Mouse (Mus musculus) gastrocnemius, postnatal 36 days (tissue): ENCODE measurements around the gene 4930435E12Rik. TPM values are rescaled to one million over a fixed set of nuclear protein-coding genes. Genes with fewer than 3 reads are reported as not detected.
"Not testable (repeated sequence)": the region's sequence is repeated elsewhere in the genome, so short reads cannot be mapped to it uniquely, and the experiment has no call there.

Source experiments
- DNase-seq, 2 experiments: peaks; one replicate each; pipeline ENCODE4 v3.0.0; 2022
- intact Hi-C: fragments of 180-260 bp; cut with DNase I; formaldehyde crosslinking; loops from one replicate; pipeline ENCODE4 v1.15.1; 2025
- long read RNA-seq, 2 experiments: library from polyadenylated mRNA; stranded (forward); transcript quantifications; one replicate each; pipeline ENCODE4 v2.0.0; 2021
- total RNA-seq, 2 experiments: library from RNA; stranded (reverse); gene quantifications; 2 replicates each; pipeline ENCODE4 v1.2.3; 2021

The 4930435E12Rik gene
- total RNA-seq = not detected
- long read RNA-seq, experiment 1 = 0 reads
- long read RNA-seq, experiment 2 = 0 reads

DNA sequence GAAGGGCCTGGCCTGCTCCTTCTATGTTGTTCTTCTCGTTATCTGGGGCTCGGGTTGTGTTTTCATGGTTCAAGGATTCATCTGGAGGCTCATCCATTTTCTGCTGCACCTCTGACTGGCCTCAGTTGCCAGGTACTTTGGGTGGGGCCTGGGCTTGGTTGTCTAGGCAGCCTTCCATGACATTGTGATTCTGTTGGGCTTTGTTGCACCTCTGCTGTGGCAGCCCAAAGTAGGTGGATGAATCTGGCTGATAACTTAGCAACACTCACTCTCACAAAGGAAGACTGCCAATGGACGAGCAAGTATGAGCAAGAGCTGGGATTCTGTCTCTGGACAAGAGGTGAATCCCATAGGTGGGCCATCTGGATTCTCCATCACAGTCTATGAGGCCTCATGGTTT, at the start of gene 4930435E12Rik:
Gene 4930435E12Rik (minus strand): TSS at position 101 of the 400 bp plus-strand sequence.
- no peak for DNase-seq
- intact Hi-C loops = no loop called here

DNA sequence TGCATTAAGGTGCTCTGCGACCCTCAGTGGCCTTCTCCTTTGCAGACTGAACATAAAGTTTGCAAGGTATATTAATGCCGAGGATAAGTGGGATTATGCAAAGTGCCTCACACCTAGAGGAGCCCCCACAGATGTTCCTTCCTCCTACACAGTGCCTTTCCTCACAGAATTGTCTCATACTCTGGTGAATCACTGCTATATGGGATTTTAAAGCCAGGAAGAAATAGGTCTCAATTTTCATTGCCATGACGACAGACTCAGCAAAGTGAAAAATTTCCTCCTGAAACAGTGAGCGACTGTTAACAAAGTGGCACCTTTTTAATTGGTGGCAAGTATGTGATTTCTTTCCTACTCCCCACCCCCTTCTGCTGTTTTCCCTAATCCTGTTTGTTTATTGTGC, 45.9 kb upstream of the 4930435E12Rik start:
- intact Hi-C loops = no loop called here
- DNase-seq = no peak

- DNase-seq = no peak
- intact Hi-C loops = no loop called here
These were observed 44.7 kb upstream of the 4930435E12Rik start for GRCm38 (mm10) chr16:38873231-38873630.

DNA sequence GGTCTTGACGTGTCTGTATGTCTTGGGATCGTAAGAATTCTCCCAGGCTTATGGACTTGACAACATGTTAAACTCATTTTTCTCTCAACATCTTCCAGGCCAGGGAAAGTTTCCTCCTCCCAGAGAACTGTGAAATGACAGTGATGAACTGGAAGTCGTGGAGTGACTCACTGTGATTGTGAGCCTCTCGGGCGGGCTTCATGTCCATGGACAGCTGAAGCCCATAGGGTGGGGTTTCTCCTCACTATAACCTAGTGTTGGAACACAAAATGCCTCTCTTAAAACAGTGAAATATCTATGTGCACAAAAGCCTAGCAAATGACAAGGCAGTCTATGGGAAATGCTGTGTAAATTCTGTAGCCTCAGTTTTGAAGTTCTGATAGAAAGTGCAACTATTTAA, 35.8 kb upstream of the 4930435E12Rik start:
- intact Hi-C loops = no loop called here
- DNase-seq = no peak

DNA sequence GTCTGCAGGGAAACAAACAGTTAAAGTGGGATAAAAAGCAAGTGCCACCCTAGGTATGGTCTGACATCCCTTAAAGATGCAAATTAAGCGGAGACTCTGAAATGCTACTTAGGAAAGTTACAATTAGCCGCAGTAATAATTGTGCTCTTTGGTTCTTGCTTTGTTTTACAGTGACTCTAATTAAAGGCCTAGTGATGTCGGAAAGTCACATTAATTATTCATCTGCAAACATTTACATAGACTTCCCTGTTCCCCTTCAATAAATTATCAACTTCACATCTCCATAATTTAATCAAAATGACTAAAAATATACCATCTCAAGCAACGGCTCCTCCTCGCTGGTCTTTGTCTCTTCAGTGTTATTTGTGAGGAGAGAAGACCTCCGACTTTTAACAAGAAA, 32.0 kb upstream of the 4930435E12Rik start:
- intact Hi-C loops = no loop called here
- DNase-seq = no peak

DNA sequence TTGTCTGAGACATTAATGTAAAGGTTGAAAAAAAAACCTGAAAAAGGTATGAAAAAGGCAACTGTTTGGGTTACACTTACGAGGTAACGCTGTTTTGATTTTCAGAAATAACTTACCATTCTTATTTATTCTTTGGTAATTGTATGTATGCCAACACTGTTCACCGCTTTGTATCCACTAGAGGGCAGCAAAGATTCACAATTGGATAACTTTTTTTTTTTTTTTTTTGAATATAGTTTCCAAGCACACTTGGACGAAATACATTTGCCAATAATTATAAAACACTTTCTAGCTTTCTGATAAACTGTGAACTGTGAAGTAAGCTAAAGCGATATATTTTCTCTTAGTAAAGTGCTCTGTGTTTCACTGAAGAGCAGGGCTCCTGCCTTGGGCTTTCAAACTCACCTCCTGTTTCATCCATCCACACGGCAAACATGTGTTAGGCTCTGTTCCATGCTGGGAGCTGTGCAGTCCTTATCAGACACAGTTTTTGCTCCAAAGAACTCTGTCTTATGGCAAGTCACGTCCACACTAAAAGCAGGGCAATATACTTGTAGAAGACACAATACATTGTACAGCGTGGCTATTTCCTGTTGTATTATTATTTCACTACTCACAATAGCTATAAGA, 29.7 kb upstream of the 4930435E12Rik start:
- no peak for DNase-seq
- intact Hi-C loops = loop anchor here (2.0 kb wide), 1 partner anchor 193 kb away; no protein-coding TSS in a partner anchor

DNA sequence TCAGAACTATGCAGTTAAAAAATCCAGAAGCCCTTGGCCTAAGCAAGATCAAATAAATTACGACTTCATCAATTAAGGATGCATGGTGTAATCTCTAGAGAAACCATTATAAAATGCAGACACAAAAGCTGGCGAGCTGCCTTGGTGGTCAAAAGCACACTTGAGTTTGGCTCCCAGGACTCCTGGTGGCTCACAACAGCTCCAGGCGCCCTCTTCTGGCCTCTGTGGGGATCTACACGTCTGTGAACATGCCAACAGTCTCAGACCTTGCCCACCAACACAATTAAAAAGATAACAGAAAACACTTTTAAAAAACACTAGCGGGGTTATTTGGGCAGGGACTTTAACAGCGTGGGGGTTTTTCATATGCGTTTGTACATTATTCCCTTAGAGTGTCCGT, 16.0 kb downstream of the 4930435E12Rik start:
- intact Hi-C loops = loop anchor here (5.0 kb wide), 2 partner anchors 190 to 275 kb away; no protein-coding TSS in a partner anchor

DNA sequence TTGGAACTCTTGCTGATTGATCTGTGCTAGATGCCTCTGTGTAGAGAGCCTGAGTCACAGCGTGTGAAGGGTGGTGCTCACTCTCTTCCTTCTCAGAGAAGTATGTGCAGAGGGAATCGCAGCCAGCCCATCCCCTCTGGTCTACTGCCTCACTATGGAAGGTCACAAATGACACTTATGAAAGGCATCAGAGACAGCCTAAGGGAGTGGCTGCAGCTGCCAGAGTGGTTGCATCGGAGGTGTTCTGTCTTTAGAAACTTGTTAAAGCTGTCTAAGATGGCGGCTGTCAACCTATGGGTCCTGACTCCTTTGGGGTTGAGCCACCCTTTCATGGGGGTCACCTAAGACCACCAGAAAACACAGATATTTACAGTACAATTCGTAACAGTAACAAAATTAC, 18.4 kb downstream of the 4930435E12Rik start:
- no peak for DNase-seq
- intact Hi-C loops = loop anchor here (5.0 kb wide), 2 partner anchors 188 to 273 kb away; no protein-coding TSS in a partner anchor

More for the DNA sequence above, 16.0 kb downstream of the 4930435E12Rik start:
- DNase-seq = peak; percentile 51 to 55

- intact Hi-C loops, DNase-seq: not testable (repeated sequence)
These were observed 20.8 kb downstream of the 4930435E12Rik start for GRCm38 (mm10) chr16:38807796-38808195.

DNA sequence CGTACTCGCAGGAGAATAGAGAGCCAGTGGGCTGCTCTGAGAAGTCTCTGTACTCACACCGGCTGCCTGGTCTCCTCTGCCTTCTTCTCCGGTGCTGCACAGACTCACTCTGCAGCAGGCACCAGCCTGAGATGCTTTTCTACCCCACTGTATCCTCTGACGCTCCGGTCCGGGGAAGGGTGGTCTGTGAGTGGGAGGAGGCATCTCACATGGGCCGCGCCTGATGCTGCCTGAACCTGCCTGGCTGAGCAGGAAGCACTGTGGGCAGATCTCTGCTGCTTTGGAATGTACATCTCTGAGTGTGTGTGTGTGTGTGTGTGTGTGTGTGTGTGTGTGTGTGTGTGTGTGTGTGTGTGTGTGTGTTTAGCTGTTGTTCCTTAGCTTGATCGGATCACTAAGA, 28.5 kb downstream of the 4930435E12Rik start, which contains the start of gene Upk1b:
Gene Upk1b (minus strand): TSS at position 238 of the 400 bp plus-strand sequence.
- intact Hi-C loops = no loop called here
- DNase-seq = no peak

- DNase-seq = no peak
- intact Hi-C loops = no loop called here
These were observed 29.5 kb downstream of the 4930435E12Rik start for GRCm38 (mm10) chr16:38798957-38799450.

- intact Hi-C loops = no loop called here
- no peak for DNase-seq
These were observed 35.4 kb downstream of the 4930435E12Rik start for GRCm38 (mm10) chr16:38793120-38793519.

DNA sequence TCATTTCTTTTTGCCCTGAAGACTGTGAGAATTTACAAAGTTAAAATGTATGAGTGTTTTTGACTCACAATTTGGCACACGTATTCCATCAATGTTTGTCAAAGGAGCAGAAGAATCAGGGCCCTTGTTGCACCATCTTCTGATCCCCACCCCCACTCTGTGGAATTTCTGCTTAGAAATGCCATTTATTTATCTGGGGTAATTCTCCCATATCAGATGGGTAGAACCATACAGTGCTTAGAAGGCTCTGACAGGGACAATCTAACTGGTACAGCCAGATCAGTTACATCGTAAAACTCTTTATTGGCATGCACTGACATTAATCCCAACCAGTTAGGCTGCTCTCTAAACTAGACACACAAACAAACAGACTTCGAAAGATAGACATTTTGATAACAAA, 38.6 kb downstream of the 4930435E12Rik start:
- intact Hi-C loops = no loop called here

DNA sequence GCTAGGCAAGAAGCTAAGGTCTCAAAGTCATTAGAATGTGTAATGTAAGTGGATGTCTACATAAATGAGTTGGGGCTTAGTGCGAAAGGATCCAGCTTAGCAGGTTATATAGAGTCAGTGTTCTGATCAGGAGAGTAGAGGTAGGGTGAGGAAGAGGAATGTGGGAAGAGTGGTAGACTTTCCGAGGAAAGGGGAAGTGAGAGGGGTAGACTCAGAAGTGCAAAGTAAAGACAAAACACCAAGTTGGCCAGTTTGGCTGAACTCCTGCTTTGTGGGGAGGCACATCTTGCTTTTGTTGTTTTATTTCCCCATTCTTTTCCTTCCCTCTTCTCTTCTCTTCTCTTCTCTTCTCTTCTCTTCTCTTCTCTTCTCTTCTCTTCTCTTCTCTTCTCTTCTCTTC, 39.5 kb downstream of the 4930435E12Rik start:
- intact Hi-C loops = no loop called here
- DNase-seq = no peak

More for the DNA sequence above, 38.6 kb downstream of the 4930435E12Rik start:
- DNase-seq = no peak

DNA sequence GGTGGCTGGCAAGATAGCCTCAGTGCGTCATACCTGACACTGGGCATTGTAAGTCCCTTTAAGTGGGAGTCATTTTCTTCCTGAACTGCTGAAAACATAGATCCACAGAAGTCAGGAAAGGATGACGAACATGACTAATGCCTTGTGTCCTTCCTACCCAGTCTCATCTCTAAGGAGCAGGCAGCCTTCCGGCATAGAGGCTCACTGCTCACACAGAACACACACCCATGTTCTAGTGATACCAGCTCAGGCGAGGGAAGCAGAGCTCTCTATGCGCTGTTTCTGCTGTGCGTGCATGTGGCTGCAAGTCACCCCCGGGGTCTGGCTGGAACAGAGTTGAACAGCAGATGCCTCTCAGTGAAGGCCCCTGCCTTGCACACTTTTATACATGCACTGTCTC, 43.2 kb downstream of the 4930435E12Rik start:
- DNase-seq = no peak
- intact Hi-C loops = no loop called here

DNA sequence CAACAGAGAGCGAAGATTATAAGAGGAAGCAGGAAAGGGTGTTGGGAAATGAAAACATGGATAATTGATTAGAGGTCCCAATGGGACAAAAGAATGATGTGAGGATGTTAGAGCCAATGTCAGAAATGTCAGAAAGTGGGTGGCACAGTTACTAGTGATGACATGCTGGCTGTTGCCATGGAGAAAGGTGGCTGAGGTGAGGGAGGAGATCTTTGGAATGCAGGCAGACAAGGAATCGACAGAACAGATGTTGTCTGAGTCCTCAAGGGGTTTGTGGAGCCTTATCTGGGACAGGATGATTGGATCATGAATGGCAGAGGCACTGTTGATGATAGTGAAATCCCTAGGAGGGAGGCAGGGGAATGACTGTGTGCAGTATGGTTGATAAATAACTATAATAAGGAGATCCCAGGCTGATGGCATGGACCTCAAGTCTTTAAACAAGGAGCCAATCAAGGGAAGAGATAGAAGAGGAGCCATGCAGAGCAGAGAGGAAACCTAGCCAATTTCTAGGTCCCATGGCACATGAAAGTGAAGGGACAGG, 46.0 kb downstream of the 4930435E12Rik start:
- intact Hi-C loops = no loop called here
- DNase-seq = no peak

DNA sequence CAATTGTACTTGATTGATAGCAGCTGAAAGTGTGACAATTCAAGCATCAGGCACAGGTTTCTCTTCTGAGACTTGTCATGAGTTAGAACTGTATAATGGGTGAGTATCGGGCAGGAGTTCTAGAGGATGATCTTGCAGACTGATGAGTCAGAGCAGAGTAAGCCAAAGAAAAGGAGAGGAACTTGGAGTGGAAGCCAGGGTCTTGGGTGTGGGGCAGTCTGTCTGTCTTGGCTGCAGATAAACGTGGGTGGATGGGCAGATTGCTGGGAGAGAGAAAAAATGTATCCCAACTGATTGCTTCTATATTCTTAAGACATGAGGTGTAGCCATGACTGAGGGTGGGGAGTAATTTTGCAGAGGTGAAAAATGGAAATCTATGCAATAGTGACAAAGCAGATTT, 46.6 kb downstream of the 4930435E12Rik start:
- no peak for DNase-seq
- intact Hi-C loops = no loop called here

GRCm38 (mm10) chr16:38780960-38781572, 47.5 kb downstream of the 4930435E12Rik start:
- intact Hi-C loops = no loop called here
- no peak for DNase-seq

DNA sequence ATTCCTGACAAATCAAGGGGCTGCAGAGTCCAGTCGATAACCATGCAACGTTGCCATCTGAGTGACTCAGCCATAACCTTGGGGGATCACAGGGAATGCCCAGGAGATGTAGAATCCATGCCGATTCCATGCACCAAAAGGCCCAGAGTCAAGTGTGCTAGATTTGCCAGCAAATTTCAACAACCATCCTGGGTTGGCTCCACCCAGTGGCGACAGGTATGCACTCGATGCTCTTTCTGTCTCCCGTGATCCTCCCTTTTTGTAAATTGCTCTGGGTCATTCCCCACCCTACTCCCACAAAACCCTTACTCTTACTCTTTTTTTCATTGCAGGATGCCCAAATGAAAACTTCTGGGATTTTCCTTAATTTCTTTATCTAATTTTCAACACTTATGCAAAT, 52.2 kb downstream of the 4930435E12Rik start:
- no peak for DNase-seq
- intact Hi-C loops = no loop called here

DNA sequence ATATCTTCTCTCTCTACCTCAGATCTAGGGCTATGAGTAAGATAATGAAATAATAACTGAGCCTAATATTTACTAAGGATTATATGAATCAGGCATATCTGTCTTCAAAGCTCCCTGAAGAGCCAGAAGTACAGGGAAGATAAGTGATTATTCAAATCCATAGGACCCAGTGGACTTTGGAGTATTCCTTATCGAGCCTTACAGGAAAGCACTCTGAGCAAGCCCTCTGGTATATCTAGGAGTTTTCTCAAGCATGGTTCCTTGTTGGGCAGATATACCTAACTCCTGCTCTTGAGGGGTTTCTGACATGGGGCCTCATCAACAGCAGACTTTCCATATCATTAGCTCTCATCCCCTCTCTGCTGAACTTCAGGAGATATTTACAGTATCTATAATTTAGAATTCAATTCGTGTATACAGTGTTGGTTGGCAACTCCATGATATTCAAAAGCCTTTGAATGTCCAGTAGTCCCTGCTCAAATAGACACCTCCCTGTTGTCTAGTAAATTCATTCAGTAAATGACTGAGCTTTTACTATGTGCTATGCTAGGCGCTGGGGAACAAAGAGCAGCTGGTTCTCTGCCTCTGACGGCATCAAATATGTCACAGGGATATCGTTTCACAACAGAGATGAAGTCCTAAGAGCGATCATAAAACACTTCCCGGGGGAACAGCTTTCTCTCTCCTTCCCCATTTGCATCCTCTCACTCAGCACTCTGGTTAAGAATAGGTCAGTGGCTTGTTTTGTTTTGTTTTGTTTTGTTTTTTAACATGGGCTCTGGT, 53.4 kb downstream of the 4930435E12Rik start:
- intact Hi-C loops = no loop called here
- no peak for DNase-seq
